Mouse (Mus musculus) left cerebral cortex, adult 2 months (tissue): ENCODE measurements around the gene Tradd. TPM values are rescaled to one million over a fixed set of nuclear protein-coding genes. Genes with fewer than 3 reads are reported as not detected.
A peak's percentile ranks its signal among the peaks of the same experiment; 100 is the strongest.

ENCODE experiments used
- DNase-seq, 2 experiments: peaks; one replicate each; pipeline ENCODE4 v3.0.0; 2021 to 2022; ENCODE audit warnings: low spot score in 2 of 2, mixed read lengths in 1 of 2; ENCODE audit errors: extremely low spot score in 1 of 2
- H3K27ac ChIP-seq: fragments of 200-600 bp; 2 replicates; pipeline ENCODE4 v1.8.1; 2022
- H3K4me3 ChIP-seq: fragments of 200-600 bp; 2 replicates; pipeline ENCODE4 v1.8.1; 2022
- CTCF ChIP-seq: fragments of 200-600 bp; IDR thresholded peaks from 2 replicates; pipeline ENCODE4 v1.8.1; 2022; ENCODE audit warnings: antibody characterized with exemption, mild to moderate bottlenecking, moderate library complexity
- intact Hi-C: fragments of 180-260 bp; cut with DNase I; formaldehyde crosslinking; loops from one replicate; pipeline ENCODE4 v1.15.1; 2025
- total RNA-seq, 2 experiments: library from RNA; stranded (reverse); gene quantifications; 2 replicates each; pipeline ENCODE4 v1.2.3; 2021

Gene Tradd
- total RNA-seq, 2 experiments from 2014 or later = 8.0 TPM

- intact Hi-C loops = no loop called here
- peak; percentile 83 to 85 for DNase-seq
- Histone ChIP-seq H3K27ac (peak overlapping the region; percentile 41; the same call in 1 of the 2 replicates), H3K4me3 (peak overlapping the region; percentile 38)
- TF ChIP-seq CTCF = peak; percentile 20
Observed at GRCm38 (mm10) chr8:105278911-105279334, 14.5 kb upstream of the Tradd start.

DNA sequence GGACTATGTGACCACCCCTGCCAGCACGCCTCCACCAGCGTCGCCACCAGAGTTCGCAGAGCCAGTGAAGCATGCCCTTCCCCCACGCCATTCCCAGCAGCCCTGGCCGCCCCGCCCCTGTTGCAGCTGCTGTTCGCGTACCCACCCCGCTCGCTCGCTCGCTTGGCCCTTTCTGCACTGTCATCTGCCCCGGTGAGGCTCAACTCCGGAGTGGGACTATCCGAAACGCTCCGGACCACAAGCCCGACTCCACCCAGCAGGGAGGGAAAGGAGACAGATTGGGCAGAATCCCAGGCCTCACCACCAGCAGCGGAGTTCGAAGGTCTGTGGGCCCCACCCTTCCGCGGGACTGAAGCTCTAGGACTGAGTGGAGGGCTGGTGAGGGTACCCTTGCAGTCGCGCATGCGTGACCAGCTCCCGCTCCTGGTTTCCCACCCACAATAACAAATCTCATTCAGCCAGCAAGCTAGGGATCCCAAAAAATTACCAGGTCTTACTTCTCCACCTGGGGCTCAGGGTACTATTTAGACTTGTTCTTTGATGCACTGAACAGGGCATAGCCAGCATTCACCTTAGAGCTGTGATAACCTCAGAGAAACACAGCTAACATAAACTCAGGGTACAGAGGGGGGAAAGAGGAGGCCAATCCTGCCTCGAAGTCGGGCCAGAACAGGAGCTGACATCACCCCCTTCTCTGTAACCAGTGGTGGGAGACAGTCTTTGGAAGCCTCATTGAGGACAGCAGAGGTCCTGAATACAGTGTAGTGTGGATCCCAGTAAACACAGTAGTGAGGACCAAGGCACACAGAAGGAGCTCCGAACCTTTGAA, 12.1 kb upstream of the Tradd start:
- TF ChIP-seq CTCF = no peak
- H3K27ac ChIP-seq = peak overlapping the region; percentile 82
- H3K4me3 ChIP-seq = peak overlapping the region; percentile 57
- intact Hi-C loops = no loop called here
- DNase-seq = peak in 1 of 2 experiments; percentile 61

DNA sequence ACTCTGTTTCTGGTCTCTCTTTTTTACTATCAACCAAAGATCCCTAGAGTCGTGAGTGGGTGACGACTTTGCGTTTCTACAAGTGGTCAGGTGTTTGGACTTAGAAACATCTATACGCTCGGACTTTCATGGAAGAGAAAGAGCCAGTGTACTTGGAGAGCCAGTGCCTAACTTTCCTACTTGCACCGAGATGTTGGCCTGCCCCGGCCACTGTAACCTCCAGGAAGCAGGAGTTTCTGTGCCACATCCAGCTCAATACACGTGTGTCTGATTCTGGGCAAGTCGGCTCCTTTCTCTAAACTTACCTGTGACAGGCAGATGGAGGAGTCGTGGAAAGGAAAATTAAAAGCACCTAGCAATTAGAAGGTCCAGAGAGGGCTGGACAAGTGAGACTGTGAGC, 11.4 kb upstream of the Tradd start, which contains the start of gene Nol3:
Gene Nol3, plus strand, starts transcription at position 301 of the 400 bp plus-strand sequence.
- peak within 1 kb of the TSS; percentile 57 for H3K4me3 ChIP-seq
- H3K27ac ChIP-seq = peak within 1 kb of the TSS; percentile 82
- no peak for DNase-seq
- no peak for TF ChIP-seq CTCF
- intact Hi-C loops = no loop called here

GRCm38 (mm10) chr8:105275387-105275786, 11.0 kb upstream of the Tradd start:
- DNase-seq = no peak
- H3K4me3 ChIP-seq = peak overlapping the region; percentile 57
- H3K27ac ChIP-seq = no peak overlapping the region
- intact Hi-C loops = no loop called here
- no peak; the same call in 1 of the 2 replicates for TF ChIP-seq CTCF

DNA sequence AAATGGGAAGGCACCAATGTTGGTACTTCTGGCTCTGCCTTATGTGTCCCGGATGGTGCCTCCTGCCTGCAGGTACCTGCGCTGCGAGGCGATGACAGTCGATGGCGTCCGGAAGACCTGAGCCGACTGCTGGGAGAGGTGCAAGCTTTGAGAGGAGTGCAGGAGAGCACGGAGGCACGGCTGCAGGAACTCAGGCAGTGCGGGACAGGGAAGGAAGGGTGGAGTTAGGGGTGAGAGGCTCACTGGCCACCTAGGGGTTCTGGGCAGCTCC, 6.4 kb upstream of the Tradd start:
- no peak for TF ChIP-seq CTCF
- no peak overlapping the region for H3K4me3 ChIP-seq
- no peak for DNase-seq
- intact Hi-C loops = no loop called here
- no peak overlapping the region for H3K27ac ChIP-seq

DNA sequence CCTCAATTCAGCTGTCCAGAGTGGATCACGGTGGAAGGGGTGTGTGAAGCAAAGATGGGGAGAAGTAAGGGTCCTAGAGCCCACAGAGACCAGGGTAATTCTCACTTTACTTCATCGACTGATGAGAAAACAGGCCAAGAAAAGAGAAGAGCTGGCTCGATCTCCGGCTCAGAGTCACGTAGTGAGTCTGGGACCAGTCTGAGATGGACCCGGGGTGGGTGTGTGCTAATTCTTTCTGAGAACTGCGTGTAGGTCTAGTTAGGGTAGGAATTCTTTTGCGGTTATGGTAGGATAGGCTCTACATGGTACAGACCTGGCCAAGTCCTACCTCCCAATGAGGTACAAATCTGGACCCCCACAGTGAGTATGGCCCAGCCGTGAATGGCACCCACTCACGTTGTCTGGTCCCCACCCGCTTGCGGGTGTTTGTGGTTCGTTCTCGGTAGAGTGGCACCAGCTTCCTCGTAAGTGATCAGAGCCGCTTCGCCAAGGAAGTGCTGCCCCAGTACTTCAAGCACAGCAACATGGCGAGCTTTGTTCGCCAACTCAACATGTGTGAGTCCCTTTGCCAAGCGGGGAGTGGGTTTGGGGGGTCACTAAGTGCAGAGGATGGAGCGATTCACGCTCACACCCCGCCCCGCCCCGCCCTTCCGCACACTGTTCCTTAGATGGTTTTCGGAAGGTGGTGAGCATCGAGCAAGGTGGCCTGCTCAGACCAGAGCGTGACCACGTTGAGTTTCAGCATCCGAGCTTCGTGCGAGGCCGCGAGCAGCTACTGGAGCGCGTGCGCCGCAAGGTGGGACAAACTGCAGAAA, 5.9 kb upstream of the Tradd start:
- Histone ChIP-seq H3K4me3 (peak overlapping the region; percentile 61), H3K27ac (peak overlapping the region; percentile 92)
- TF ChIP-seq CTCF = no peak

GRCm38 (mm10) chr8:105269461-105269947, 5.1 kb upstream of the Tradd start, which contains the start of gene Hsf4:
TSS of gene Hsf4 (plus strand) at chr8:105269801.
- DNase-seq = peak; percentile 65 to 67
- no peak for TF ChIP-seq CTCF
- peak within 1 kb of the TSS; percentile 61 for H3K4me3 ChIP-seq
- intact Hi-C loops = no loop called here
- peak within 1 kb of the TSS; percentile 92 for H3K27ac ChIP-seq

More for the DNA sequence above, 5.9 kb upstream of the Tradd start:
- no peak for DNase-seq
- intact Hi-C loops = no loop called here

DNA sequence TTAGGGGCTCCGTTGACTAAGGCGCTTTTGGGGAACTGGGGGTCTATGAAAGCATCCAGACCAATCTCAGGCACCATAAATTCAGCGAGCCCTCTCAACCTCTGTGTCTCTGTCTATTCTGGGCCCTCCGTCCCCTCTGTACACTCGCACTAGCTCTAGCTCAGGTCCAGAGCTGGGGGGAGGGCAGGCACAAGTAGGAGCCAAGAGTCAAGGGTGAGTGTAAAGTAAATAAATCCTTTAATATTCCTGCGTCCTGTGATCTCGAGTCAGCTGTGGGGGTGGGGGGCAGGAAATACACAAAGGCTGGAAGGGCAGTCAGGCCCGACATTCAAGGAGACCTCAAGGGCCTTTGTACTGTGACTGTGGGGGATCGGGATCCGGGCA, 4.7 kb upstream of the Tradd start:
- Histone ChIP-seq H3K27ac (peak overlapping the region; percentile 92), H3K4me3 (peak overlapping the region; percentile 61)
- DNase-seq = no peak
- TF ChIP-seq CTCF = no peak
- intact Hi-C loops = no loop called here

DNA sequence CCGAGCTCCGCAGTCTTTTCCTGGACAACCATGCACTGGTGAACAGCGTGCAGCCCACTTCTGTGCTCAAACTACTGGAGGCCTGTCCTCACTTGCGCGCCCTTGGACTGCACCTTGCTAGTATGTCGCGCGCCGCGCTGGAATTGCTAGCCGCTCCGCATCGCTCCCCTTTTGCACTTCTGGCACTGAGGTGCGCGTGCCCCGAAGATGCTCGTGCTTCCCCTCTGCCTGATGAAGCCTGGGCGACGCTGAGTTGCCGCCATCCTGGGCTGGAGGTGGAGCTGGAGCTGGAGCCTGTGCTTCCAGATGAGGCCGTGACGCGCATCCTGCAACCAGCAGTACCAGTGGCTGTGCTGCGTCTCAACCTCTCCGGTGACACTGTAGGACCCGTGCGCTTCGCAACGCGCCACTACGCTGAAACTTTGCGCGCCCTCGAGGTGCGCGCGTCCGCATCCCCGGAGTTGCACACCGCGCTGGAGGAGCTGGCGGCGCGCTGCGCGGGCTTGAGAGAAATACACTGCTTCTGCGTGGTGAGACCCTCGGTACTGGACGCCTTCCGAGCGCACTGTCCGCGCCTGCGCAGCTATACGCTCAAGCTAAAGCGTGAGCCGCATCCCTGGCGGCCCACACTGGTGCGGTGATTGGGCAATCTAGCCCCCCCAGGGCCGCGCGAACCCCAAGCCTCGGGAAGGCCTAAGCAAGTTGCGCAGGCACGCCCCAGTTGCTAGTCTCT, 4.1 kb upstream of the Tradd start:
- Histone ChIP-seq H3K4me3 (peak overlapping the region; percentile 61), H3K27ac (peak overlapping the region; percentile 92)
- peak; percentile 81 to 86 for DNase-seq
- no peak for TF ChIP-seq CTCF
- intact Hi-C loops = no loop called here

DNA sequence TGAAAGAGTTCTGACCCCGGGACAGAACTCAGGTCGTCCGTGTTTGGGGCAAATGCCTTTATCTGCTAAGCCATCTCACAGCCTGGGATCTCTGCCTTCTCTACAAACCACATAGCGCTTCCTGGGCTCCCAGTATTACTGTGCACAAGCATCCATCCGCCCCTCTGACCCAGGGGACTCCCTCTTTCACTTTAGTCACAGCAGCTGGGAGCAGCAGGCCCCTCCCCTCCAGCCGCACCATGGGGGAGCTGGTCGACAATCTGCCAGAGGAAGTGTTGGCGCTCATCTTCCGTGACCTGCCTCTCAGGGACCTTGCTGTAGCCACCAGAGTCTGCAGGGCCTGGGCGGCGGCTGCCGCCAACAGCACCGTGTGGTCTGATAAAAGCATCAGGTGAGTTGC, 2.4 kb upstream of the Tradd start:
- TF ChIP-seq CTCF = no peak
- intact Hi-C loops = no loop called here
- Histone ChIP-seq H3K27ac (no peak overlapping the region), H3K4me3 (no peak overlapping the region)
- no peak for DNase-seq

DNA sequence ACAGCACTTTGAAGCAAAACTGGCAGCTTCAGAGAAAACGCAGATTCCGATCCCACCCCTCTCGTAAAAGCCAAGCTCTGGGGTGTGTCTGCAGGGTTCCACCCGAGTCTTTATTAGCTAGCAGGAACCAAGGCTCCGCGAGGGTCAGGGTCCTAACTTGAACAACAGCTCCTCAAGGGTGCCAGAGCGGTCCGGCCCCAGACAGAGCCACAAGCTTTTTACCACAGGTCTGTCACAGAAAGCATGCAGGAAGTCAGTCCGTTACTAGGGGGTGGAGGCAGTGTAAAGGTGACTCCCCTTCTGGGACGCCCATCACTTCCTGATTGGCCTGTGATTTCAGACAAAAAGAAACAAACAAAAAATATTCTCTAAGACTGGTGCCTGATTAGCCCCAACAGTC, 719 bp upstream of the Tradd start:
- Histone ChIP-seq H3K27ac (no peak overlapping the region), H3K4me3 (peak overlapping the region; percentile 61)
- TF ChIP-seq CTCF = no peak
- intact Hi-C loops = no loop called here
- DNase-seq = no peak
